Mouse (Mus musculus) thymus, adult 2 months (tissue): ENCODE measurements at regions not wholly inside any gene's neighbourhood (a gene's known extent, or its start where the extent isn't known, plus 50 kb on each side); places are given as distances from the start of the nearest gene placed in this dataset.

Experiments used
- CTCF ChIP-seq: fragments of 200-500 bp; IDR thresholded peaks from 2 replicates; pipeline ENCODE4 v1.5.1; 2012; ENCODE audit warnings: mild to moderate bottlenecking, control low read depth, low read length, moderate library complexity, borderline replicate concordance; ENCODE audit not compliant: control insufficient read depth, poor library complexity, insufficient read depth; ENCODE audit errors: extremely low read depth
- POLR2A ChIP-seq: fragments of 200-500 bp; IDR thresholded peaks from 2 replicates; pipeline ENCODE4 v1.6.1; 2012; ENCODE audit warnings: mild to moderate bottlenecking, low read length, control low read depth, moderate library complexity; ENCODE audit not compliant: control insufficient read depth, poor library complexity, insufficient read depth; ENCODE audit errors: extremely low read depth

- TF ChIP-seq CTCF (no peak), POLR2A (no peak)
These were observed 195.5 kb downstream of the Rybp start for GRCm38 (mm10) chr6:100091815-100092214.
